Mouse (Mus musculus): Measurements from ENCODE around the gene Nifk.

GRCm38 (mm10) chr1:118292291-118292690, 29.3 kb upstream of the Nifk start:
- TF ChIP-seq MYB (IDR thresholded peaks at IDR 0.05; ENCODE audit: low read depth, low read length) = no peak
- TF ChIP-seq MAFK (IDR thresholded peaks at IDR 0.05; ENCODE audit: borderline replicate concordance, low read depth, low read length) = no peak
- TF ChIP-seq NELFE (IDR thresholded peaks at IDR 0.05; ENCODE audit: low read depth, low read length) = no peak
- no peak for TF ChIP-seq GABPA (IDR thresholded peaks at IDR 0.05; ENCODE audit: low read depth, low read length)
- no peak for TF ChIP-seq POLR2A (IDR thresholded peaks at IDR 0.05; ENCODE audit: control insufficient read depth in 1 of 2, insufficient read depth in 1 of 2, low read depth in 1 of 2, low read length in 2 of 2, poor library complexity in 1 of 2)
- no peak for TF ChIP-seq TAL1 (IDR thresholded peaks at IDR 0.05; ENCODE audit: low read length)
- no peak for TF ChIP-seq POLR2AphosphoS2 (IDR thresholded peaks at IDR 0.05; ENCODE audit: low read length)
- TF ChIP-seq POLR2AphosphoS5 (IDR thresholded peaks at IDR 0.05; ENCODE audit: borderline replicate concordance, low read depth, low read length) = no peak
- TF ChIP-seq UBTF (IDR thresholded peaks at IDR 0.05; ENCODE audit: borderline replicate concordance, insufficient read depth, low read depth, low read length) = no peak
- no peak for TF ChIP-seq GATA1 (IDR thresholded peaks at IDR 0.05; ENCODE audit: low read depth, low read length)

Data from MEL (cell line).